Mouse (Mus musculus) liver, adult 2 months (tissue): ENCODE data around the gene Acvr1b.

Experiments used
- CTCF ChIP-seq: fragments of 200-500 bp; IDR thresholded peaks from 2 replicates; pipeline ENCODE4 v1.5.1; 2011; ENCODE audit warnings: low read depth, low read length, control low read depth
- POLR2A ChIP-seq: fragments of 200-500 bp; IDR thresholded peaks from 2 replicates; pipeline ENCODE4 v1.6.1; 2011; ENCODE audit warnings: low read length, control low read depth; ENCODE audit not compliant: insufficient read depth; ENCODE audit errors: extremely low read depth

DNA sequence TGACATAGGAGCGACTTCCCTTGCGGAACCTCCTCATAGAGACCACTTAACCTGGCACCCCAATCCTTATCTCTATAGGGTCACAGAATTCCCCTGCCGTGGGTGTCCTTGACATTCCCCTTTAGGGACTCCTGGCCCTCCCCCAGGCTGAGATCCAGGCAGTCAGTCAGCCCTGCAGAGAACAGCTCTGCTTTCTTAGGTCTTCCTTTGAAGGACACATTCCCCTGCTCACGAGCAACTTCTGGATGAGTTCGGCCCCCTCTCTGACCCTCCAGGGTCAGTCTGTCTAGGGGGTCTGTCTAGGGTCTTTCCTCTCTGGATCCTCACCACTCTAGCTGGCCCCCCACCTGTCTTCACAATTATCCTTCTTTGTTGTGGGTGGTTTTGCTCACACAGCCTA, 44.5 kb upstream of the Acvr1b start:
- TF ChIP-seq CTCF (no peak), POLR2A (no peak)
